Mouse (Mus musculus): ENCODE results near the gene Uchl1.

Uchl1 gene

GRCm38 (mm10) chr5:66707859-66708258 is 32.0 kb downstream of the Uchl1 start:
- DNase-seq (ENCODE audit: low read depth, low spot score), result no peak

- no peak for DNase-seq (ENCODE audit: low read depth, low spot score)
Observed at GRCm38 (mm10) chr5:66710445-66711019, 34.6 kb downstream of the Uchl1 start.

GRCm38 (mm10) chr5:66712801-66713200 is 36.9 kb downstream of the Uchl1 start:
- DNase-seq (ENCODE audit: low read depth, low spot score), result no peak

GRCm38 (mm10) chr5:66715498-66715931 is 39.6 kb downstream of the Uchl1 start:
- no peak for DNase-seq (ENCODE audit: low read depth, low spot score)

GRCm38 (mm10) chr5:66717931-66718330 is 42.0 kb downstream of the Uchl1 start:
- no peak for DNase-seq (ENCODE audit: low read depth, low spot score)

- no peak for DNase-seq (ENCODE audit: low read depth, low spot score)
Observed at GRCm38 (mm10) chr5:66718413-66718812, 42.5 kb downstream of the Uchl1 start.

GRCm38 (mm10) chr5:66718880-66719279 is 43.0 kb downstream of the Uchl1 start:
- DNase-seq (ENCODE audit: low read depth, low spot score), result no peak

- no peak for DNase-seq (ENCODE audit: low read depth, low spot score)
Observed at GRCm38 (mm10) chr5:66720921-66721320, 45.0 kb downstream of the Uchl1 start.

GRCm38 (mm10) chr5:66722586-66722985 is 46.7 kb downstream of the Uchl1 start:
- DNase-seq (ENCODE audit: low read depth, low spot score), result no peak

- no peak for DNase-seq (ENCODE audit: low read depth, low spot score)
Observed at GRCm38 (mm10) chr5:66723037-66723436, 47.1 kb downstream of the Uchl1 start.

- DNase-seq (ENCODE audit: low read depth, low spot score), result no peak
Observed at GRCm38 (mm10) chr5:66723626-66724025, 47.7 kb downstream of the Uchl1 start.

GRCm38 (mm10) chr5:66729306-66729705 is 53.4 kb downstream of the Uchl1 start:
- DNase-seq (ENCODE audit: low read depth, low spot score), result no peak

- DNase-seq (ENCODE audit: low read depth, low spot score), result no peak
Observed at GRCm38 (mm10) chr5:66730621-66731301, 54.9 kb downstream of the Uchl1 start.

GRCm38 (mm10) chr5:66731302-66731697 is 55.4 kb downstream of the Uchl1 start:
- no peak for DNase-seq (ENCODE audit: low read depth, low spot score)

- no peak for DNase-seq (ENCODE audit: low read depth, low spot score)
Observed at GRCm38 (mm10) chr5:66733556-66733955, 57.7 kb downstream of the Uchl1 start.
